Mouse (Mus musculus) olfactory bulb, adult 2 months (tissue): ENCODE measurements around the gene Cadm2.

ENCODE experiments used
- CTCF ChIP-seq: fragments of 200-500 bp; IDR thresholded peaks from 2 replicates; pipeline ENCODE4 v1.5.1; 2012; ENCODE audit warnings: low read depth, mild to moderate bottlenecking, low read length, moderate library complexity; ENCODE audit not compliant: insufficient read depth
- POLR2A ChIP-seq: fragments of 200-500 bp; IDR thresholded peaks from 2 replicates; pipeline ENCODE4 v1.6.1; 2012; ENCODE audit warnings: mild to moderate bottlenecking, low read depth, low read length, moderate library complexity; ENCODE audit not compliant: insufficient read depth

DNA sequence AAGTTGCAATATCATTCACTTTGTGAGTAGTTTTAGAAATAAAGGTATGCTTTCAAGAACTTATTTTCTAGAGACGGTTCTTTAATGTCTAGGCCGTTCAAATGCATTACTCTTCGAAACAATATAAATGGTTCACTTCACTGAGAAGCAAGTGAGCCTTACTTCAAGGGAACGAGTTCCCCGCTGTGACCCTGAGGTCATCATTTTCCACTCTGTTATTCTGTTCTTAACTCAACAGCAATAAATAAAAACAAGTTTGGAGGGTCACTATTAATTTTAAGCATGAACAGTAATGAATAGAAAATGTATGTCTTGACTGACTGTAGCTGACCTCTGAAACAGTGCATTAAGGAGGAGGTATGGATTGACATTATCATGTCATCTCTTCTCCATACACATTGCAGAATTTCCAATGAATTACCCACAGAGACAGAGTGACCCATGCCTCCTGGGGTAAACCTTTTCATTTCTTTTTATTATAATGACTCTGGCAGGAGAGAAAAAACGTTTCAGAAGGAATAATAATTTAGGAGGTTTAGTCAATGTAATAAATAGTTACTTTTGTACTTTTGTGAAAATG, 458.4 kb downstream of the Cadm2 start:
- no peak for TF ChIP-seq CTCF
- no peak for TF ChIP-seq POLR2A
